Mouse (Mus musculus) forelimb bud, embryonic 11.5 days (tissue): ENCODE measurements around the gene Pde4dip.
A peak's percentile ranks its signal among the peaks of the same experiment; 100 is the strongest.

Source experiments
- DNase-seq: peaks from one replicate; pipeline ENCODE4 v3.0.0-alpha.2; 2012; ENCODE audit warnings: low read depth, low spot score

The Pde4dip gene

GRCm38 (mm10) chr3:97751566-97751965 is 136.9 kb downstream of the Pde4dip start:
- DNase-seq: no peak

- DNase-seq: no peak
Observed at GRCm38 (mm10) chr3:97748789-97749188, 139.7 kb downstream of the Pde4dip start.

- no peak for DNase-seq
Observed at GRCm38 (mm10) chr3:97742841-97743240, 145.7 kb downstream of the Pde4dip start.

- no peak for DNase-seq
Observed at GRCm38 (mm10) chr3:97735575-97735974, 152.9 kb downstream of the Pde4dip start.

GRCm38 (mm10) chr3:97734259-97734658 is 154.2 kb downstream of the Pde4dip start:
- DNase-seq: peak; percentile 4

- no peak for DNase-seq
Observed at GRCm38 (mm10) chr3:97732622-97733021, 155.9 kb downstream of the Pde4dip start.

- no peak for DNase-seq
Observed at GRCm38 (mm10) chr3:97730624-97731023, 157.9 kb downstream of the Pde4dip start.

GRCm38 (mm10) chr3:97730131-97730530 is 158.4 kb downstream of the Pde4dip start:
- DNase-seq: no peak

- DNase-seq: no peak
Observed at GRCm38 (mm10) chr3:97727801-97728200, 160.7 kb downstream of the Pde4dip start.

GRCm38 (mm10) chr3:97719116-97719515 is 169.4 kb downstream of the Pde4dip start:
- DNase-seq: no peak

- DNase-seq: no peak
Observed at GRCm38 (mm10) chr3:97715922-97716321, 172.6 kb downstream of the Pde4dip start.

GRCm38 (mm10) chr3:97710881-97711280 is 177.6 kb downstream of the Pde4dip start:
- no peak for DNase-seq

- DNase-seq: no peak
Observed at GRCm38 (mm10) chr3:97710134-97710533, 178.4 kb downstream of the Pde4dip start.

- DNase-seq: no peak
Observed at GRCm38 (mm10) chr3:97706561-97706960, 181.9 kb downstream of the Pde4dip start.

- no peak for DNase-seq
Observed at GRCm38 (mm10) chr3:97705508-97705907, 183.0 kb downstream of the Pde4dip start.

- DNase-seq: no peak
Observed at GRCm38 (mm10) chr3:97702448-97703080, 185.9 kb downstream of the Pde4dip start.

GRCm38 (mm10) chr3:97701198-97701597 is 187.3 kb downstream of the Pde4dip start:
- DNase-seq: no peak

- no peak for DNase-seq
Observed at GRCm38 (mm10) chr3:97699061-97699460, 189.4 kb downstream of the Pde4dip start.

GRCm38 (mm10) chr3:97697291-97697690 is 191.2 kb downstream of the Pde4dip start:
- no peak for DNase-seq

GRCm38 (mm10) chr3:97696866-97697265 is 191.6 kb downstream of the Pde4dip start:
- no peak for DNase-seq

- no peak for DNase-seq
Observed at GRCm38 (mm10) chr3:97693806-97694205, 194.7 kb downstream of the Pde4dip start.

- DNase-seq: no peak
Observed at GRCm38 (mm10) chr3:97691443-97692017, 197.0 kb downstream of the Pde4dip start.

- no peak for DNase-seq
Observed at GRCm38 (mm10) chr3:97690590-97690989, 197.9 kb downstream of the Pde4dip start.

GRCm38 (mm10) chr3:97689289-97689688 is 199.2 kb downstream of the Pde4dip start:
- no peak for DNase-seq
